Mouse (Mus musculus) cerebellum, postnatal 4 days (tissue): ENCODE measurements at regions not wholly inside any gene's neighbourhood (a gene's known extent, or its start where the extent isn't known, plus 50 kb on each side); places are given as distances from the start of the nearest gene placed in this dataset.
A peak's percentile ranks its signal among the peaks of the same experiment; 100 is the strongest.

Experiments
- DNase-seq, 2 experiments: peaks; one replicate each; pipeline ENCODE4 v3.0.0; 2022; ENCODE audit warnings: low spot score in 2 of 2, mixed read lengths in 1 of 2

DNA sequence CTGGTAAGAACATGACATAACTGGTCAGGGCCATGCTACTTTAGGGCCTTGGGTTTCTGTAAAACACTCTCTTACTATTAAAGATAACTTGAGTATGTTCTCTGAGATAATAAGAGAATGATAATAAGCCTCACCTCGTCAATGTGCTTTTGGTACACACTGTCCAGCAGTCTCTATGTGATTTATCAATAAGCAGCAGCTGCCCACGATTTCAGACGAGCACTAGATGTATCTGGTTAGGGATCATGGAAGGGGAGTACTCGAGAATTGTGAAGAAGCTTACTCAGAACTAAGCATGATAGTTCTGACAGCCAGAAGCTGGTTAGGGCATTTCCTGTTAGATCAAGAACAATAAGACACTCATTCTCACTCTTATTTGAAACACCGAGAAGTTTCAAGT, 53.8 kb downstream of the Neurod6 start:
- DNase-seq = no peak

DNA sequence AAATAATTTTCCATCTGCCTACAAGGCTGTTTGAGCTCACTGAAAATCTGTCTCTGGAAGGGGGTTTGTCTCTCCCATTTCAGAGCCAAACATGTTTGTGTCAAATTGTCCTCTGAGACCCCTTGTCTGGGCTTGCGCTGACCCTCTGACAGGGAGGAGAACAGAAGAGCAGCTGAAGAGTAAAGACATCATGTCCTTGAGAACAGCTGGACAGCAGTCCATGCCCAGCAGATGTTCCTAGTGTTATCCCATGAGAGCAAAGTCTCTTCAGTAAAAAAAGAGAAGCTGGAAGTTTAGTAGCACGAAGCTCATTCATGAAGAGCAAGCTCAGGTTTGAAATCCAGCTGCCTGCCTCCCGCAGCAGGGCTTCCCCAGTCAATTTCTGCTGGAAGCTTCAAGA, 60.7 kb downstream of the Neurod6 start:
- no peak for DNase-seq

DNA sequence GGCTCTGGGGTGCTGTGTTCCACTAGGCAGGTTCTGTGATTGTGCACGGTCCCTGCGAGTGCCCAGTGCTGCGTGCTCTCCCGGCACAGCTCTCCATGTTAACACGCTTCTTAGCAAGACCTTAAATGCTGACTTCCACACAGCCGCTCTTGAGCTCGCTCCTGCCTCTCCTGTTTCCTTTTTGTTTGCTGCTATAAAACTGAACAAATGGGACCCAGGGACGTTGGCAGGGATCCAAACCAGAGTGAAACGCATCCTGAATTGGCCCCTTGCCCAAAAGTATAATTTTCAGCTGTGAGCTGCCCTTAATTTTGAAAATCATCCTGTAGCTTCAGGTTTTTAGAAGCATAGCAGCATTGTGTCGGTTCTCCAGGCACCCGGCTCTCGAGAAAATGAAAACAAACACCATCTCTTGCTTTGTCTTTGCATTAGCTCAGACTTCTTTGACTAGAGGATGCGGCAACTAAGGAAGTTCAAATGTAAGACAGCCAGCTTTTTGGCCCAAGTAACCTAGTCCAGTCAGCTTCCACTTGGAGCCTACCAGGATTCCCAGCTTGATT, 63.1 kb downstream of the Neurod6 start:
- peak in 1 of 2 experiments; percentile 62 for DNase-seq

DNA sequence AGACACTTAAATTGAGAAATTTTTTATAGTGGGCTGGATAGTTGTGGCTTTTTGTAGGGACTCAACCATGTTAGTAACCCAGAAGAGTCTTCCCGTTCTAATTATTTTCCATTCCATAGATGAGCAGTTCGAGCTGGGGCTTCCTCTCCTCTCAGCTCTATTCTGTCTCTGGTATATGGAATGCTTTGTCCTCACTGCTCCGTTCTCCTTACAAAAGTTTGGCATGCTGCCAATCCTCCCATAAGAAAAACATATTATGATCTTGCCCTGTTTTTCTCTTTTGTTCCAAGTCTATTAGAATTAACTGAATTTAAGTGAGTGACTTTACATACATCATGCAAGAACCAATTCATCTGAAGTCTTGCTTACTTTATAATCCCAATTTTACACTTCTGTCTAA, 70.7 kb downstream of the Neurod6 start:
- no peak for DNase-seq

DNA sequence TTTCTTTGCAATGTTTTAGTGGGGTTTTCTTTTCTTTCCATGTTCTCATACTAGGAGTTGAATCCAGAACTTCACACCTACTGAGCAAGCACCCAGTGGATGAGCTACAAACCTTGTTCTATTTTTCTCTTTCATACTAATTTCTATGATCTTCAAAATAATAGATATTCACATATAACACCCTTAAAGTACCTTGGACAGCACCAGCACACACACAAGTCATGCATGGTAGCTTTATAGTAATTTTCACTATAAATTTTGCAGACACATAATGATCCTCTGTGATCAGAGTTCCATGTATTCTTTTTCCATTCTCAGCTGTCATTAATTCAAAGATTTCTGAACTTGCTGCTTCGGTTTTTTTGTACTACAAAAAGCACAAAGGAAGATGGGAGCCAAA, 71.1 kb downstream of the Neurod6 start:
- no peak for DNase-seq

DNA sequence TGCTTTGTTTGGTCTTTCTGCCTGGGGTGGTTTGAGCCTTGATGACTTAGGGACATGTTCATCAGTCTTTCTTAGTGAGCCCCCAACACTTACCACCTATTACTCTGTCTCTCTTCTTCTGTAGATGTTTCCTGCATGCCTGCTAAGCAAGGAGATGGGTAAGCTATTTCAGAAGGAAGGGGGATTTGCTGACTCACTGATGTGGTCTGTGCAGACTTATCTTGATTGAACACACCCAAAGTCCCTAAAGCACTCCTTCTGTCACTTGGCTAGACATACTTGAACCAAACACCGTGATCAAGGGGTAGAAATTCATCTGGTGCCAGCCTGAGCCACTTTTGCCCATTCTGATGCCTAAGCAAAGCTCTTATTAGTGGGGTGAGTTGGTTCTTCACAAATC, 72.0 kb downstream of the Neurod6 start:
- DNase-seq = no peak

DNA sequence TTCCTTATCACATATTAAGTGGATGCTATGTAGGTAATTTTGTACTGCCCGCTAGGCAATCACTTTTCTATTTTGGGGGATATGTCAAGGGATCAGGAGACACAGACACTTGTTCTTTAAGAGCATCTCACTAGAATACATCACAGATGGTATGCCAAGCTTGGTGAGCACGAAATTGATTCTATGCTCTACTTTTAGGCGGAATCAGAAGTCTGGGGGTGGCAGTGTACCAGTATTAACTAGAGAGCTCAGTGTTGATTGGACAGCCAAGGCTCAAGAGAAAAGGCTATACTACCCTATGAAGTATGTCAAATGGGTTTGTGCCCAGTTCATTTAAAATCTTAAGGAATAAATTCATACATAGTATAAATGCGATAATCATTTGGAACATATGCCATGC, 84.0 kb downstream of the Neurod6 start:
- no peak for DNase-seq

DNA sequence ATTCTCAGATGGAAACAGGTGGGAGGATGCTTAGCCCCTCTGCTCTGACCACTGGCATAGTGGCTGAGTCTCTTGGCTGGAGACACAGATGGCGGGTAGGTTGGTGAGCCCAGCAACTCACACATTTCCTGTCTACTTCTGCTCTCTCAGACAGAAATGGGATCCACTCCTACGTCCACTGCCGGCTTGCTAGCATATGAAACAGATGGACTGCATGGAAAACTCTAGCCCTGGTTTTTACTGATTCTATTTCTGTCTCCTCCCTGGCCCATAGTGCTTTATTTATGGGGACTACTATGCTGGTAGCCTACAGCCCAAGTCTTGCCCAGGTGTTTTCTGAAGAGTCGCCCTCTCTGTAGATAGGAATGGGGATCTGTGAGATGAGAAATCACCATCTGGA, 88.9 kb downstream of the Neurod6 start:
- no peak for DNase-seq

DNA sequence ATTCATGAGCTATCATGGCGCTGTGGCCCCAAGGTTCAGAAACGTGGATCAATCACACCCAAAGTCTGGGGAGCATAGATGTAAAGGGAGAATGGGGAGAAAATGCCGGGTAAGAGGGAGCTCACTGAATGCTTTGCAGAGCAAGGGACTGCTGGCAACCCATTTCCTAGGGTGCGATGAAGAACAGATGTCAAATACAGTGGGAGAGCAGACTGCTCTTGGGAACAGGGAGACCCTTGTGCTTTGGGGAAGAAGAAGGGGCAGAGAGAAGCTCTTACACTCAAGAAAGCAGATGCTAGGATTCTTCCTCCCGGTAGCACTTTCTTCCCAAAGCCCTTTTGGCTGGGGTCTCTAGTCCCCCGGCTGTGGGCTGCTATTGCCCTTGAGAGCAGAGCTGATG, 100.0 kb downstream of the Neurod6 start:
- DNase-seq = no peak

DNA sequence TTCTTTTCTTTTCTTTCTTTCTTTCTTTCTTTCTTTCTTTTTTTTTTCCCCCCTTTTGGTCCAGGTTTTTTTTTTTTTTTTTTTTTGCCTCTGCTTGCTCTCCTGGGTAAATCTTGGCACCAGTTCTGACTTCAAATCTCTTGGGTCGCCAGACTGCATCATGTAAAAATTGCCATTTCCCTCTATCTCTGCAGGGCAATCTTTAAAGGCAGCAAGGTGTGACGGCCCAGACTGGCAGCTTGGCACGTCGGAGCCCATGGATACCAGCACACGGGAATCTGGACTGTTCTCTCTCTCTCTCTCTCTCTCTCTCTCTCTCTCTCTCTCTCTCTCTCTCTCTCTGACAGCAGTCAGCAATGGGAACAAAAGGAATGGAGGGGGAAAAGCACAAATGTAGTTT, 101.0 kb downstream of the Neurod6 start:
- DNase-seq = peak in 1 of 2 experiments; percentile 17

DNA sequence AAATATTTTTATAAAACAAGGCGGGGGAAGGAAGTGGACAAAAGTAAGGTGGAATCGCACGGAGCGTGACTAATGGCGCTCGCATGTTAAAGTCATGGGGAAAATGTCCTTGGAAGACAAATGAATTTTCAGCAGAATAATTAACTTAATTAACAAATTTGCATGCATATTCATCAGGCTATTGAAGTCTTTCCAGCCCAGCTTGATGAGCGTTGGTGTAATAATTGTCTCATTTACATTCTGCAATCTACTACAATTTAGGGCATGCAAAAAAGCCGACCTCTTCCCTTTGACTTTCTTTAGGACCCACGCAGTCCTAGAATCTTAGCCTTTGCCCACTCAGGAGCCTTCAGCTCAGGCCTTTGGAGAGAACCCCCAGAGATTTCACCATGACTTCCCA, 101.5 kb downstream of the Neurod6 start:
- DNase-seq = no peak

DNA sequence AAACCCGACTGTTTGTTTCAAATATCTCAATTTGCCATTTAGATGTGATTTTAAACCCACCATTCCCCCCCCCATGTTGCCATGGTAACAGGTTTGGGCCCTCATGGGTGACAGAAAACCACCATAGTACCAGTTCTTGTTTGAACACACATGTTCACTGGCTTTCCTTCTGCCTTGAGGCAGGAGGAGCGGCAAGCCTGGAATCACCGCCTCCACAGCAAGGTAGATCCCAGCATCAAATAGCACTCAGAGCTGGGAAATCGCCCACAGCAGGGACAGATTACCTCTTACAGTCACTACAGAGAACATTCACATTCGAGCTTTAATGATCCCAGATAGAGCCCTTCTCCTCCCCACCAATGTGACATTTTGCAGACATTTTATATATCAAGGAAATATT, 102.0 kb downstream of the Neurod6 start:
- no peak for DNase-seq

DNA sequence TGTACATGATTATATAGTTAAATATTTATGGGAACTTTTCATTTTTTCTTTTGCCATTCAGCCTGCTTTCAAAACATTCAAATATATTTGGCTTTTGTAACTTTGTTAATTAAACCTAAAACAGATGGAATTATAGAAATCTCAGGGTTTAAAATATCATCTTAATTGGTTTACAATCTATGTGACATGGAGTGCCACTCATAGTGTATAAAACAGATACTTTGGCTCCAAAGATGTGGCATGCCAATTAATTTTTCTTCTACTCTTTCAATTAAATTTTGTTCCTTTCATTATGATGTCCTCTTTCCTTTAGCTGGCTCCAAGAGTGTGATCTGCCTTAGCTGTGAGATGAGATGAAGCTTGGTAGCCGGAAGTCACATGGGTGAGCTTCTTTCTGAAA, 103.0 kb downstream of the Neurod6 start:
- DNase-seq = no peak

DNA sequence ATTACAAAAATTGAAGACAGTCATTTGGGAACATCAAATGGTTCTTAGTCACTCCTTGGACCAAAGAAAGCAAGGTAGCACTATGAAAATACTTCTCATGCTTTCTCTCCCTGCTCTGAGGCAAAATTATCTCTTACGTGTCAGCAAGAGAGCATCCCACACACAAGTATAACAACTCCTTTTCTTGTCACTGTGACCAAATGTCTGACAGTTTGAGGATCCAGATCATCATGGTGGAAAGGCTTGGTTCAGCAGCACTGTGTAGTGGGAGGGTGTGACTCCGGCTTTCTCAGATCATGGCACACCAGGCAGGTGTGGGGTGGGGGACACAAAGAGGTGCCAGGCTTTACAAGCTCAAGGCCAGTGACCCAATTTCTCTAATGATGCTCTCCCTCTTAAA, 113.5 kb downstream of the Neurod6 start:
- DNase-seq = no peak

DNA sequence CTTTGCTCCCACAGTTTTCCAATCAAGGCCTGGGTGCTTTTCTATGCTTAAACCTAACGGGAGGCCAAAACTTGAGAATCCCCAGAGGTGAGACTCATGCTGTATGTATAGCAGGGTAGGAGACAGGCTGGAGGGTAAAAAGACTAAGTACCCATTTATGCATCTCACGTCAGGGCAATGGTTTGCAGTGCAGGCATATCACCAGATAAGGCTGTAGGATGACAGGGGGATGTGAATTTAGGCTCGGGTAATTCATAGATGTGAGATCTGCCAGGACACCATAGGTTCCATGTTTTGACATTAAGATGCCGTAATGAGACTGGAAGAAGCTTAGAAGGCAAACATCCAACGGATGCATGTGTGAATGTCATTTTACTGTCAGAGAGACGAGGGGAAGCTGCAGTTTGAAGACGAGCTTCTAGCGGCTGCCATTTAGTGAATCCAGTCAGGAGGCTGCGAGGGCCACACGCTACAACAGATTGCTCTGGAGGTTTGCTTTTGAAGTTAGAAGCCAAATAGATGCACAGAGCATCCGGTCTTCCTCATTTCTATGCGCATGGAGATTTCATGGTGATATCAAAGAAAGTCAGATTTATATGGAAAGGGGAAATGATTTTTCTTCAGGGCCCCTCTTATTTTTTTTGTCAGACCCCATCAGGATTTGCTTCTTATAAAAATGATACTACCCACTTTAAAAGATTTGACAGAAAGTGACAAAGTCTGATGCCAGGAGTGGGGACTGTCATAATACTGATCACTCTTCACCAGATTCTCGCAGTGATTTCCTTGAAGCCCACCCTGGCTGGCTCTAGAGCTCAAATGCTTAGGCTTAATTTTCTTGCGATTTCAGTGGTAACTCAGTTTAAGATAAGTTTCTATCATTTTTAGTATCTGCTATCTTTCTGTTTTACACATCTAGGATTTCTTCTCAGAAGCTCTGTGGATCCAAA, 113.8 kb downstream of the Adcyap1r1 start:
- no peak for DNase-seq

DNA sequence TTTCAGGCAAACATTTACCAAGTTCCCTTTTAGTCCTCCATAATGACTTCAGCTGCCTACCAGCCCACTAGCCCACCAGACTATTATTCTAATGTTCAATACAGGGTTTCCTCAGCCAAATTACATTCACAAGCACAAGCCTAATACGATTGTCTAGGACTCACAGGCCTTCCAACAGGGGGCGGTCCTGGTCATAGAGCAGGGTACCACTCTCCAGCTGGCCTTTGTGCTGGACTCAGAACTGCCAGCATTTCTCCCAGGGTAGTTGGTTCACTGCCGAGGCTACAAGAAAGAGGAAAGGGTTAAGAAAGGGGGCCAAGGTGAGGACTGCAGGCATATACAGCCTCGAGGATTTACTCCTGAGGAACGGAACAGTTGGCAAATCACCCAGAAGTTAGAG, 108.8 kb downstream of the Adcyap1r1 start:
- peak in 1 of 2 experiments; percentile 22 for DNase-seq

DNA sequence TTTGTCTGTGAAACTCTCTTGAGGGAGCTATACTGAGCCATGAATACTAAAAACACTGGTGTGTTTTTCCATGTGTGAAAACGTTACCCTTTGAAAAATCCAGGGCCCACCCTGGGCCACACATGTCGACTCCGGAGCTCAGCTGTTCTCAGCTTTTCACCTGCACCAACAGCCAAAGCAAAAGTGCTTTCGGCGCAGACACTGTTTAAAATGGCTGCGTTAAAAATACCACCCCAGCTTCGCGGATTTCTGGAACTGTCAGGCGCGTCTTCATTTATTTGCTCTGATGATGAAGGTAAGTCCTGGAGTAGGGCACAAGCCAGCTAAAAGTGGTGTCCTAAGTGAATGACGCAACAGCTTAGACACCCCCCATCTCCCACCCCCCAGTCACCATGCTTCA, 108.0 kb downstream of the Adcyap1r1 start:
- no peak for DNase-seq
